Mouse (Mus musculus): ENCODE data around the gene Foxo1. TPM values are rescaled to one million over a fixed set of nuclear protein-coding genes. Genes with fewer than 3 reads are reported as not detected.
A peak's percentile ranks its signal among the peaks of the same experiment; 100 is the strongest.

Foxo1 gene
- polyA plus RNA-seq, 1 experiment from 2014 or later, result 2.8 TPM

DNA sequence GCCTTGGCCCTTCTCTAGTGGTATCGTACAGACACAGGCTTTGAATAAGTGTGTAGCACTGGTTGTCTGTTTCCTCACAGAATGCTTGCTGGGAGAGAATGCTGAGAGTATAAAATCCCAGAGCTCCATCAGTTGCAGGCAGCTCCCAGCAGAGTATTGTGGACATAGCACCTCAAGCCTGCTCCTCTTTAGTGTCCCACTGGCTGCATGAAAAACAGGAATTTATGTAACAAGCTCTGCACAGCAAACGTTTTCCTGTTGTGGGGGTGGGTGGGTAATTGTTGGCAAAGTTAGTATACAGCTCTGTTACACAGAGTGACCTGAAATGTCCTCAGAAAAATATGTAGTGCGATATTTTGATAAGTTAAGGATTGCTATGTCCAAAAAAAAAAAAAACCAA is 74.1 kb downstream of the Foxo1 start:
- 74% methylated on average over 3 of the region's 3 CpGs for WGBS
- Histone ChIP-seq H3K36me3 (ENCODE audit: control insufficient read depth, insufficient read depth, low read length) (no peaks in the 10 kb centered on the region), H3K9ac (ENCODE audit: low read length) (no peak overlapping the region), H3K27me3 (replicated peaks; ENCODE audit: control insufficient read depth, insufficient read depth, low read length) (no peaks in the 10 kb centered on the region), H3K4me2 (ENCODE audit: low read length) (no peak overlapping the region), H3K9me3 (replicated peaks; ENCODE audit: control insufficient read depth, low read length) (no peaks in the 10 kb centered on the region), H3K4me3 (ENCODE audit: low read depth, low read length) (no peak overlapping the region), H3K27ac (ENCODE audit: low read depth, low read length) (no peak overlapping the region), H3K4me1 (ENCODE audit: control insufficient read depth, insufficient read depth, low read length) (no peaks in the 10 kb centered on the region)
- DNase-seq (ENCODE audit: low spot score) (no peak), ATAC-seq (no peak)

DNA sequence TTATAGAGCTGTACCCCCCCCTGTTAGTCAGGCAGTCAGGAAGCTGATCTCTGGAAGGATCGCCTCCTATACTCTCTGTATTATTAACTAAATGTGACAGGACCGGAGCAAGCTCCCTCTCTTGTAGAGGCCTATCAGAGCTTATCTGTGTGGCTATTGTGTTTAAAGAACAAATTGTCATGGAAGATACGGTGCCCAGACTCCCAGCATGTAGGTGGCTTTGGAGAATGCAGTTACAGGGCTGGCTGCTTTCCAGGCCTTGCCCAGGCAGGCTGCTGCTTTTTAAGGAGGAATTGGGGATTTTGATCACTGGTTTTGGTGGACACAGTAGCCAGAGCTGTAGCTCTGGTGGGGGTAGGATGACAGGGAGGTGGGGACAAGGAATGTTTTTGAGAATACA is 74.7 kb downstream of the Foxo1 start:
- DNase-seq (ENCODE audit: low spot score), result peak; percentile 23

DNA sequence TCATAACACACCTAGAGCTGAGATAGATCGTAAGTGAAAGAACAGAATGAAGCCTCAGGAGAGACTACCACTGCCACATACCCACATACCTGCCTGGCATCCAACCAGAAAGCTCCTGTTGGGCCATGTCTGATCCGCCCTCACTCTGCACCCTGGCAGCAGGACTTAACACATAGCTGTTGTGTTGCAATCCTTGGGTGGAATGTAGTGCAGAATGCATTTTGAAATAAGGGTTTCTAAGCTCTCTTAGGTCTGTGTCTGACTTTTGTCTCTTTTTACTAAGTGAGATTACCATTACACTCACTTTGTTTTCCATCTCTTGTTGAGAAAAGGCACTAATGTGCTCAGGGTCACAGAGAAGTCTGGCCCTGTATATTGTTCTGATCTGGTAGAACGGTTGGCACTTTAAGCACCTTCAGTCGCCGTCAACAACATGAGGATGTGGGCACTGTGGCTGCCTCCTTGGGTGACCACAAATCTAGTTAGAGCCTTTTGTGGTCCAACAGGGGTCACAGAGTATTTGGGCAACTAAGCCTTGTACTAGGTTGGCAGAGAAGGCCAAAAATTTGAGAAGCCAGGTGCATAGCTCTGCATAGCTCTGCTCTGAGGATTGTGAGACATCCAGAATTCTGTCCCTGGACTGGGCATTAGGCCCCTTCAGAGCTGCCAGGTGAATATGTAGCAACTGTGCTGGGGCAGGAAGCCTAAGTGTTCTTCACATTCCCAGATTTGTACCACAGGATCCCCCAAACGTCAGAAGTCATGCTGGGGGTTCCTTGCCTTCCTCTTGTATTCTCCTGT is 75.3 kb downstream of the Foxo1 start:
- no peak for DNase-seq (ENCODE audit: low spot score)
- no peak overlapping the region for H3K4me3 ChIP-seq (ENCODE audit: low read depth, low read length)
- ATAC-seq, result no peak
- H3K27me3 ChIP-seq (replicated peaks; ENCODE audit: control insufficient read depth, insufficient read depth, low read length), result no peaks in the 10 kb centered on the region
- H3K9me3 ChIP-seq (replicated peaks; ENCODE audit: control insufficient read depth, low read length), result no peaks in the 10 kb centered on the region
- H3K9ac ChIP-seq (ENCODE audit: low read length), result no peak overlapping the region
- no peak overlapping the region for H3K27ac ChIP-seq (ENCODE audit: low read depth, low read length)
- H3K4me2 ChIP-seq (ENCODE audit: low read length), result no peak overlapping the region
- no peaks in the 10 kb centered on the region for H3K36me3 ChIP-seq (ENCODE audit: control insufficient read depth, insufficient read depth, low read length)
- H3K4me1 ChIP-seq (ENCODE audit: control insufficient read depth, insufficient read depth, low read length), result no peaks in the 10 kb centered on the region
- WGBS, result 88% methylated on average over 6 of the region's 6 CpGs

More for the DNA sequence above, 74.7 kb downstream of the Foxo1 start:
- Histone ChIP-seq H3K9me3 (replicated peaks; ENCODE audit: control insufficient read depth, low read length) (no peaks in the 10 kb centered on the region), H3K4me1 (ENCODE audit: control insufficient read depth, insufficient read depth, low read length) (no peaks in the 10 kb centered on the region), H3K9ac (ENCODE audit: low read length) (no peak overlapping the region), H3K27me3 (replicated peaks; ENCODE audit: control insufficient read depth, insufficient read depth, low read length) (no peaks in the 10 kb centered on the region), H3K4me2 (ENCODE audit: low read length) (no peak overlapping the region), H3K36me3 (ENCODE audit: control insufficient read depth, insufficient read depth, low read length) (no peaks in the 10 kb centered on the region), H3K27ac (ENCODE audit: low read depth, low read length) (no peak overlapping the region), H3K4me3 (ENCODE audit: low read depth, low read length) (no peak overlapping the region)
- WGBS, result 27% methylated on average over 3 of the region's 3 CpGs
- ATAC-seq, result no peak

DNA sequence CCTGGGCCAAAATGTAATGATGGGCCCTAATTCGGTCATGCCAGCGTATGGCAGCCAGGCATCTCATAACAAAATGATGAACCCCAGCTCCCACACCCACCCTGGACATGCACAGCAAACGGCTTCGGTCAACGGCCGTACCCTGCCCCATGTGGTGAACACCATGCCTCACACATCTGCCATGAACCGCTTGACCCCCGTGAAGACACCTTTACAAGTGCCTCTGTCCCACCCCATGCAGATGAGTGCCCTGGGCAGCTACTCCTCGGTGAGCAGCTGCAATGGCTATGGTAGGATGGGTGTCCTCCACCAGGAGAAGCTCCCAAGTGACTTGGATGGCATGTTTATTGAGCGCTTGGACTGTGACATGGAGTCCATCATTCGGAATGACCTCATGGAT is 77.7 kb downstream of the Foxo1 start:
- no peaks in the 10 kb centered on the region for H3K4me1 ChIP-seq (ENCODE audit: control insufficient read depth, insufficient read depth, low read length)
- no peak overlapping the region for H3K4me3 ChIP-seq (ENCODE audit: low read depth, low read length)
- no peaks in the 10 kb centered on the region for H3K36me3 ChIP-seq (ENCODE audit: control insufficient read depth, insufficient read depth, low read length)
- H3K27me3 ChIP-seq (replicated peaks; ENCODE audit: control insufficient read depth, insufficient read depth, low read length), result no peaks in the 10 kb centered on the region
- H3K9ac ChIP-seq (ENCODE audit: low read length), result no peak overlapping the region
- no peak overlapping the region for H3K4me2 ChIP-seq (ENCODE audit: low read length)
- DNase-seq (ENCODE audit: low spot score) (no peak), ATAC-seq (no peak)
- 94% methylated on average over 11 of the region's 11 CpGs for WGBS
- no peak overlapping the region for H3K27ac ChIP-seq (ENCODE audit: low read depth, low read length)
- H3K9me3 ChIP-seq (replicated peaks; ENCODE audit: control insufficient read depth, low read length), result no peaks in the 10 kb centered on the region

DNA sequence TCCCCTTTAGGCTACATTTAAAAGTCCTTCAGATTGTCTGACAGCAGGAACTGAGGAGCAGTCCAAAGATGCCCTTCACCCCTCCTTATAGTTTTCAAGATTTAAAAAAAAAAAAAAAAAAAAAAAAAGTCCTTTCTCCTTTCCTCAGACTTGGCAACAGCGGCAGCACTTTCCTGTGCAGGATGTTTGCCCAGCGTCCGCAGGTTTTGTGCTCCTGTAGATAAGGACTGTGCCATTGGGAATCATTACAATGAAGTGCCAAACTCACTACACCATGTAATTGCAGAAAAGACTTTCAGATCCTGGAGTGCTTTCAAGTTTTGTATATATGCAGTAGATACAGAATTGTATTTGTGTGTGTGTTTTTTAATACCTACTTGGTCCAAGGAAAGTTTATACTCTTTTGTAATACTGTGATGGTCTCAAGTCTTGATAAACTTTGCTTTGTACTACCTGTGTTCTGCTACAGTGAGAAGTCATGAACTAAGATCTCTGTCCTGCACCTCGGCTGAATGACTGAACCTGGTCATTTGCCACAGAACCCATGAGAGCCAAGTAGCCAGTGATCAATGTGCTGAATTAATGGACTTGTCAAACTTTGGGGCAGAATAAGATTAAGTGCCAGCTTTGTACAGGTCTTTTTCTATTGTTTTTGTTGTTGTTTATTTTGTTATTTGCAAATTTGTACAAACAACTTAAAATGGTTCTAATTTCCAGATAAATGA is 79.0 kb downstream of the Foxo1 start:
- Histone ChIP-seq H3K4me2 (ENCODE audit: low read length) (no peak overlapping the region), H3K4me1 (ENCODE audit: control insufficient read depth, insufficient read depth, low read length) (no peaks in the 10 kb centered on the region), H3K27ac (ENCODE audit: low read depth, low read length) (no peak overlapping the region), H3K36me3 (ENCODE audit: control insufficient read depth, insufficient read depth, low read length) (no peaks in the 10 kb centered on the region), H3K27me3 (replicated peaks; ENCODE audit: control insufficient read depth, insufficient read depth, low read length) (no peaks in the 10 kb centered on the region), H3K9ac (ENCODE audit: low read length) (no peak overlapping the region), H3K9me3 (replicated peaks; ENCODE audit: control insufficient read depth, low read length) (no peaks in the 10 kb centered on the region), H3K4me3 (ENCODE audit: low read depth, low read length) (no peak overlapping the region)
- DNase-seq (ENCODE audit: low spot score) (no peak), ATAC-seq (no peak)
- 77% methylated on average over 4 of the region's 4 CpGs for WGBS

DNA sequence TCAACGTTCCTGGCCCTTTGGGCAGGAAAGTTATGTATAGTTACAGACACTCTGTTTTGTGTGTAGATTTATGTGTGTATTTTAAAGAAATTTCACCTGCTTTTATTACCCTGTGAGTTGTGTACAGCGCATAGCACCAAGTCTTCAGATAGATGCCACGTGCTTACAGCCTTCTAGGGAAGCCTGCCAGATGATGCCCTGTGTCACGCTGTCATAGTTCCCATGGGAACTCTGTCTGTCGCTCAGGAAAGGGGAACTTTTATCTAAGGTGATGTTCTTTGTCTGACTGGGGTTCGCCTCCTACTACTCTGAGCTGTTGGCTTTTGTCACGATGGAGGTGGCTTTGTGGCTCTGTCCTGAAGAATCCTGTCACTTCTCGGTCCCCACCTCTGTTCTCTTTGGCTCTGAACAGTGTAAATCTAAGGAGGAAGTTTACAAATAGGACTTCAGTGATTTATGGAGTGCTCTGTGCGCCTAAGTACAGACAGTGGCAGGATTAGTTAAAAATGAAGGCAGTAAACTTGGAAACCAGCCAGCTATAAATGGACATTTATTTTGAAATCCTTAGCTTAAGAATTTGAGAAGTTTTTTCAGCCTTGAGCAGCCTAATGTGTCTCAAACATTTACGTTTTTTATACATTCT is 80.0 kb downstream of the Foxo1 start:
- H3K9me3 ChIP-seq (replicated peaks; ENCODE audit: control insufficient read depth, low read length), result no peaks in the 10 kb centered on the region
- H3K4me3 ChIP-seq (ENCODE audit: low read depth, low read length), result no peak overlapping the region
- no peaks in the 10 kb centered on the region for H3K36me3 ChIP-seq (ENCODE audit: control insufficient read depth, insufficient read depth, low read length)
- WGBS, result 68% methylated on average over 10 of the region's 10 CpGs
- no peaks in the 10 kb centered on the region for H3K27me3 ChIP-seq (replicated peaks; ENCODE audit: control insufficient read depth, insufficient read depth, low read length)
- H3K4me1 ChIP-seq (ENCODE audit: control insufficient read depth, insufficient read depth, low read length), result no peaks in the 10 kb centered on the region
- no peak overlapping the region for H3K4me2 ChIP-seq (ENCODE audit: low read length)
- H3K27ac ChIP-seq (ENCODE audit: low read depth, low read length), result no peak overlapping the region
- H3K9ac ChIP-seq (ENCODE audit: low read length), result no peak overlapping the region
- no peak for DNase-seq (ENCODE audit: low spot score)
- ATAC-seq, result no peak

DNA sequence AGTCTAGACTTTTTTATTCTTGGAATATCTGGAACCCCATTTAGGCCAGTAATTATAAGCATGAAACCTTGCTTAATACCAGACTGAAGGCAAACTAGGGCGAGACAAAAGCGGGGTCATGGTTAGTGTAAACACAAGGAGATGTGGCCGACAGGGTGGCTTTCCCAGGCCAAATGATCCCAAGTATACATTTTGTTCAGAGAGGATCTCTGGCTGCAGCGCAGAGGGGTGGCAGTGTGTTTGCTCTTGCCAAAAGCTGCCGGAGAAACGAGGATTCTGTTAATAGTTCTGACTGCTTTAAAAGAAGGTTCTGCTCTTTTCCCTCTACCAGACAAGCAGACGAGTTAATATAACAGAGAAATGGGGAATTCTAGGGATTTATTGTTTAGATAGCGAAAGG is 82.5 kb downstream of the Foxo1 start:
- ATAC-seq (no peak), DNase-seq (ENCODE audit: low spot score) (no peak)

DNA sequence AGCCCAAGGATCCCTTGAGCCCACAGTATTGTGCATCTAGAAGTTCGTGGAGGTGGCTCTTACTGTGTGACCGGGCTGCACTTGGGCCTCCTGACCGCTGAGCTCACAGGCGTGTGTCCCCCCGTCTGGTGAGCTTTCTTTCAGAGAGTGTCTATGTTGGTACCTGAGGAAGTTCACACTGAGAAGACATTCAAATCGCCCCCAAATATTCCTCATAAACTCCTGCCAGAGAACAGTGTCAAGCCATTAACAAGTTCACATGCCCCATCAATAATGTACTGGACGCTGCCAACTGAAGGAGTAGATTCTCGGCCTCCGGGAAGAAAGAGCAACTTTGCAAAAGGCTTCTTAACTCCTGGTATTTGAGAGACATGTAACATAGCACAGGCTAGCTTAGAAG is 83.8 kb downstream of the Foxo1 start:
- Histone ChIP-seq H3K9me3 (replicated peaks; ENCODE audit: control insufficient read depth, low read length) (no peaks in the 10 kb centered on the region), H3K4me3 (ENCODE audit: low read depth, low read length) (no peak overlapping the region), H3K27ac (ENCODE audit: low read depth, low read length) (no peak overlapping the region), H3K9ac (ENCODE audit: low read length) (no peak overlapping the region), H3K4me2 (ENCODE audit: low read length) (no peak overlapping the region), H3K27me3 (replicated peaks; ENCODE audit: control insufficient read depth, insufficient read depth, low read length) (no peaks in the 10 kb centered on the region), H3K36me3 (ENCODE audit: control insufficient read depth, insufficient read depth, low read length) (no peaks in the 10 kb centered on the region), H3K4me1 (ENCODE audit: control insufficient read depth, insufficient read depth, low read length) (no peaks in the 10 kb centered on the region)
- DNase-seq (ENCODE audit: low spot score) (no peak), ATAC-seq (no peak)
- WGBS, result 80% methylated on average over 9 of the region's 9 CpGs

More for the DNA sequence above, 82.5 kb downstream of the Foxo1 start:
- Histone ChIP-seq H3K9me3 (replicated peaks; ENCODE audit: control insufficient read depth, low read length) (no peaks in the 10 kb centered on the region), H3K27ac (ENCODE audit: low read depth, low read length) (no peak overlapping the region), H3K36me3 (ENCODE audit: control insufficient read depth, insufficient read depth, low read length) (no peaks in the 10 kb centered on the region), H3K27me3 (replicated peaks; ENCODE audit: control insufficient read depth, insufficient read depth, low read length) (no peaks in the 10 kb centered on the region), H3K4me1 (ENCODE audit: control insufficient read depth, insufficient read depth, low read length) (no peaks in the 10 kb centered on the region), H3K4me2 (ENCODE audit: low read length) (no peak overlapping the region), H3K9ac (ENCODE audit: low read length) (no peak overlapping the region), H3K4me3 (ENCODE audit: low read depth, low read length) (no peak overlapping the region)
- WGBS, result 87% methylated on average over 8 of the region's 8 CpGs

DNA sequence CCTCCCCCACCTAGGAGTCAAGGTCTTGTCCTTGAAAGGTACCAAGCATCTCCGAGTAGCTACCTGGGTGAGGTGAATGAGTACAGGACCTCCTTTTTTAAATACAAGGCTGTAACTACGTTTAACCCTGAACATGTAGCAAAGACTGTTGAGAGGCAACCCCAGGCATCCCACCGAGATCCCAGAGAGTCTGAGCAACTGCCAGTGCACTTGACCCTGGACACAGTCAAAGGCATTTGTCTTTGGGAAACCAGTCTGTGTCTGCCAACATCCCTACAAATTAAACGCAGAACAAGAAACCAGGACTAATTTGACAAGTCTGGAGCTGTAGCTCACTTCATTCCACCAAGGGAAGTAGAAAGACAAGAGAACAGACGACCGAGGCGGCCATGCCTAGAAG is 86.1 kb downstream of the Foxo1 start:
- H3K9me3 ChIP-seq (replicated peaks; ENCODE audit: control insufficient read depth, low read length), result no peaks in the 10 kb centered on the region
- DNase-seq (ENCODE audit: low spot score), result no peak
- WGBS, result 88% methylated on average over 7 of the region's 7 CpGs
- no peak overlapping the region for H3K4me2 ChIP-seq (ENCODE audit: low read length)
- no peak for ATAC-seq
- H3K4me1 ChIP-seq (ENCODE audit: control insufficient read depth, insufficient read depth, low read length), result no peaks in the 10 kb centered on the region
- no peaks in the 10 kb centered on the region for H3K36me3 ChIP-seq (ENCODE audit: control insufficient read depth, insufficient read depth, low read length)
- no peak overlapping the region for H3K4me3 ChIP-seq (ENCODE audit: low read depth, low read length)
- no peak overlapping the region for H3K9ac ChIP-seq (ENCODE audit: low read length)
- no peaks in the 10 kb centered on the region for H3K27me3 ChIP-seq (replicated peaks; ENCODE audit: control insufficient read depth, insufficient read depth, low read length)
- H3K27ac ChIP-seq (ENCODE audit: low read depth, low read length), result no peak overlapping the region
